Mouse (Mus musculus) left cerebral cortex, adult 8-10 months (tissue): ENCODE measurements around the gene Txndc12. TPM values are rescaled to one million over a fixed set of nuclear protein-coding genes. Genes with fewer than 3 reads are reported as not detected.

Source experiments
- DNase-seq, 2 experiments: peaks; one replicate each; pipeline ENCODE4 v3.0.0; 2022; ENCODE audit warnings: low spot score in 2 of 2
- total RNA-seq, 4 experiments: library from RNA; stranded (reverse); gene quantifications; 2 replicates each; pipeline ENCODE4 v1.2.4; 2022

The Txndc12 gene
- 10 to 100 TPM; 31.3 to 38.6 (median 36.9) TPM for total RNA-seq

DNA sequence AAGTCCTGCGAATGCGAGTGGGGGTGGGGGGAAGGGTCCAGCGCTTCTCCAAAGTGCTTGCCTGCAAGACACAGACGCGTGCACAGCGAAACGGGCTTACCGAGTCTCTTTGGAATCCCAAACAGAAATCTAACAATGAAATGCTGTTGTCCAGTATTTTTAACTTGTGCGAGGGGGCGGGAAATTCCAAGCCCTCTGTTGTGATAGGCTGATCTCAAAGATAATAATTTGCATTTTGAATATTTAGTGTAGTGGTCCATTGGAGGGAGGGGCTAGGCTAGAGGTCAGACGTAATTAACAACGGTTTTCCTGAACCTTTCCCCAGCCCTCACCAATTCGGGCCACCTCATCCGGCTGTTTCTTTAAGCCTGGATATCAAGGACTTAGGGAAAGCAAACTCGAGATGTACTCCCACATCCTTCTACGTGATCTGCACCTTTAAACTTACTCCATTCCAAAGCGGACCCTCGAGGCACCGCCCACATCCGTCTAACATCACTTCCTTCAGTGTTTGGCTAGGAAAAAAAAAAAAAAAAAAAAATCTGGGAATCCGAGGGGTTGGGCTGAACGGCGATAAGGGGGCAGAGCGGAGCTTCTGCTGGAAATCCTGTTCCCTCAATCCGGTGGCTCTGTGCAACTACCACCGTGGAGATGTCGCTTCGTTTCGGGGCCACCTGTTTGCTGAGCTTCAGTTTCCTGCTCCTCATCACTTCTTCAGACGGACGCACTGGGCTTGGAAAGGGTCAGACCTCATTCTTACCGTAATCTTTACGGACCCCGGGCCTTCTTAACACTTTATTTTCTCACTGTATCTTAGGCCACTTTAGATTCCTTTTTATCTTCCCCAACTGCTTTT, at the start of gene Txndc12:
Txndc12 (plus strand) TSS at position 487 of the 856 bp plus-strand sequence.
- peak; percentile 67 to 80 for DNase-seq

DNA sequence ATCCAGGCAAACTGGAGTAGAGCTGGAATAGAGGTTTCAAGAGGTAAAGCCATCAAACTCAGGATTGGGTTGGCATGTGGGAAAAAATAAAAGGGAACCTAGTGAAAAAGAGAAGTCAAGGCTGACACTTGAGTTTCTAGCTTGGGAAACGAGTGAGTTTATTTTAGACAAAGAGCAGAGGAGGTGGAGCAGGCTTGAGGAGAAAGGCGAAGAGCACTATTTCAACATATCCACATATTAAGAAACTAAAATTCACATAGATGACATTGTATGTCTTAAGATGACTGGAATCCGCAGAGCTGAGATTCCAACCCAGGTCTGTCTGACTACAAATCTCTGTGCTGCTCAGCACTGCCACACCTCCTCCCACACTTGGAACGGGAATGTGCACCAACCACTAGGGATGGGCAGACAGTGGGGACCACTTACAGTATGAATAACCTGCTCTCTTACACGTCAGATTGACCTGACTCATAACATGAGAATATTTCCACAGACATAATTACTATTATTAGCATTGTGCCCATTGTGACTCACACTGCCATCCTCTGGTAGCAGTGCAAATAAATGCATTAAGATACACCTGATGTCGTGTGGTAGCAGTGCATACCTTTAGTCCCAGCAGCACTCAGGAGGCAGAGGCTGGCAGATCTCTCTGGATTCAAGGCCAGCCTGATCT, 45.0 kb upstream of the Txndc12 start:
- no peak for DNase-seq

DNA sequence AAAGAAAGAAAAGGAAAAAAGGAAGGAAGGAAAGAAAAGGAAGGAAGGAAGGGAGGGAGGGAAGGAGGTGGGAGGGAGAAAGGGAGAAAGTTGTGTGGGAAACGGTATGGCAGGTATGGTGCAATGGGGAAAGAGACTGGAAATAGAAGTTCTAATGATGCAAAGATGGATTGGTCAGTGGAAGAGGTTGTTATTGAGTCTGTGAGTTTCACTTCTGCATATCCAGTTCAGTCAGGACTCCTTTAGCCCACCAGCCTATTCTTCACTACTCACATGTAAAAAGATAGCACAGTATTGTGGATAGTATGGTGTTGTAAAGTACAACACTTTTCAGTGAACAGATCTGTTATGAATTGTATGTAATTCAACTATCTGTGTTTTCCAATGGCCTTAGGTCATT, 43.9 kb upstream of the Txndc12 start:
- DNase-seq, result no peak

DNA sequence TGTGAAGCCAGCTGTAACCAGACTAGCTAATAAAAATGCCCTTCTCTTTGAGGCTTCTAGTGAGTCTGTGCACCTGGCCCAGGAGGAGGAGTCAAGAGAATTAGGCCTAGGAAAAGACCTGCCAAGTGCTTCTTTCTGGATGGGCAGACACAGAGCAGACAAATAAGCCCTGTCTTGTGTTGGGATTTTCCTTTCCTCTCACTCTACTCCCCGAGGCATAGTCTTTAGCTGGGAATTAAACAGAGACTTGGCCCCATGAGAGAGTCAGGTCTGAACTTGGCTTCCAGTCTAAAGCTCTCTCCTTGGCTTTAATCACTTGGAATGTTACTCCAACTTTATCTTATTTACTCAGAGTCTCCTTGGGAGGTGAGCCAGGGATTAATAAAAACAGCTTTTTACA, 40.5 kb upstream of the Txndc12 start:
- no peak for DNase-seq

DNA sequence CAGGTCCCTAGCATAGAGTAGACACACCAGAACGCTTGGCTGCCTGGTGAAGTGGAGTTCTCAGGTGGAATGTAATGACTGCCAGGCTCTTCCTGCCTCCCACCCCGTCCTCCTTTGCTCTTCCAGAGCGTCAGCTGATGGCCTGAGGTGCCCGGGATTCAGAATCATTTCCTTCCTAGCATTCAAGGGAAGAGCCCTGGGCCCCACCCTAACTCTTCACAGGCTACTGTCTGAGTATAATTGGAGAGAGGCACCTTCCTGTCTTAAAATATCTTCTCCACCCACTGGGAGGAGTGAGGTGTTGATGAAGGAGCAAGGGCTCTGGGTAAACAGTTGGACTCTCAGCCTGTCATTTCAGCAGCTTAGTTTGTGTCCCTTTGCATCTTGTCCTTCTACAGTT, 37.7 kb upstream of the Txndc12 start:
- no peak for DNase-seq

DNA sequence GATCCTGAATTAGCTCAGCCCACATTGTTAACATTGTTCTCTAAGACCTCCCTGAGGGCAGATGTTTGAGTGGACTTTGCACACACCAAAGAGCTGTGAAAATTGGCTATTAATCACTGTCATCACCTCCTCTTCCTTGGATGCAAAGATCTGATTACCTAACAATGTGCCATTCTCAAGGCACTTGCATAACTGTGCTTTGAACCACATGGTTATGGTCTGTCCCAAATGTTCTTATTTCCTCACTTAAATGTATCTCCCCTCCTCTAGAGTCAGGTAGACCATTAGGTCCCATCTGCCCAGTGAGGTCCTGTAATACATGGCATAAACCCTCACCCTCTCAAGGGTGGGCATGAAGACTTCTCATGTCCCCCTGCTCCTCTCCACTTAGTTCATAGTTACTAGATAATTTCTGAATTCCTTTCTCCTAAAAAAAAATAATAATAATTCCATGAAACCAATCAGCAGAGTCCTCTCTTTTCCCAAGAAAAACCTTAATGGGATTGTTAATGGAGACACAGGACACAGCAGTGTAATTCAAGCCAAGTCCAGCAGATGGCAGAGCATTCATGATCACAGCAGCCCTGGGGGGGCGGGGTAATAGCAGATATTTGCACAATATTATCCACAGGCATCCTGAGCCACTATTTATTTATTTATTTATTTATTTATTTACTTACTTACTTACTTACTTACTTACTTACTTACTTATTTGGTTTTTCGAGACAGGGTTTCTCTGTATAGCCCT, 36.1 kb upstream of the Txndc12 start:
- DNase-seq, result peak in 1 of 2 experiments; percentile 29

DNA sequence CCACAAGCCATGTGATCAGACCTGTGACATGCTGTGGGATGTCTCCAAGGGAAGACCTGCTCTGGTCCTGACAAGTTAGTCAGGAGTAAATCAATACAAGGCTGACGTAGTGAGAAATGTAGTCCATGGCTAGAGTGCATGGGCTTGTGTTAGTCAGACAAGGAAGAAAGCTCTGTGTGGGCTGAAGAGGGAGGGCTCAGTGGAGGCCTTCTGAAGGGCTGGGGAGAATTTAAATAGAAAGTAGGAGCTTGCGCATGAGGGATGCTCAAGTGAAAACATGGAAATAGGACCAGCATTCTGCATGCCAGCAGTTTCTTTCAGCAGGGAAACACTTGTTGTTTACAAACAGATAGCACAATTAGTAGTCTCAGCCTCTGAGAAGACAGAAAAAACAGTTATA, 30.9 kb upstream of the Txndc12 start:
- no peak for DNase-seq

DNA sequence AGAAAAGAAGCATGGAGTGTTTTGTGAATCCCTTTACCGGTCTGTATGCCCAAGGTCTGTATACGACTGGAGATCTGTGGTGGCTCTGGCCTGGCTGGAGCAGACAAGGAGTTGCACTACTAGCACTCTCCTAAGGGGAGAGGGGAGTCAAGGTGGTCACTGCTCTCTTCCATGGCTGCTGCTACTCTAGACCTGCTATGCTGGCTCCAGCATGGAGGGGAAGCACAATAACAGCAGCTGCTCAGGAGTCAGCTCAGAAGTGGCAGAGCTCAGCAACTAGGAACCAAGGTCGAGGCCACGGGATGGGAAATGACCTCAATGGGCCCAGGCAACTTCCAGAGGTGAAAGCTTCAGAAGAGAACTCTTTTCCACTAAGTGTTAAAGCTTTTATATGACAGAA, 23.3 kb upstream of the Txndc12 start:
- DNase-seq, result no peak

DNA sequence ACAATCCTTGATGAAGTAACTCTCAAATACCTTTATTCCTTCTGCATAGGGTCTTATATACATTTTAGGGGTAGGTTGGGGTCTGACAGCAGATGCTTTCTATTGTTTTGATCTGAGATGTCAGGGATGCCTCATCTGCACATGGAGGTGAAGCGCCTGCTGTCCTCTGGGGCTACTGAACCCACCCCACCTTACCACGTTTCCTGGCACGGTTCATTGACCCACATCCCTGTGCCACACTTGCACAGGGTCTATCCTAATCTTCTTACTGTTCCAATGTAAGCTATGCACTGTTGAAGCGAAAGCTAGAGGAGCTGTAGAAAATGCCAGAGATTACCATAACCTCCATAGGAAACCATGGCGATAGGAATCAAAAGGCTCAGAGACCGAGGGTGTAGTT, 22.9 kb upstream of the Txndc12 start:
- no peak for DNase-seq

DNA sequence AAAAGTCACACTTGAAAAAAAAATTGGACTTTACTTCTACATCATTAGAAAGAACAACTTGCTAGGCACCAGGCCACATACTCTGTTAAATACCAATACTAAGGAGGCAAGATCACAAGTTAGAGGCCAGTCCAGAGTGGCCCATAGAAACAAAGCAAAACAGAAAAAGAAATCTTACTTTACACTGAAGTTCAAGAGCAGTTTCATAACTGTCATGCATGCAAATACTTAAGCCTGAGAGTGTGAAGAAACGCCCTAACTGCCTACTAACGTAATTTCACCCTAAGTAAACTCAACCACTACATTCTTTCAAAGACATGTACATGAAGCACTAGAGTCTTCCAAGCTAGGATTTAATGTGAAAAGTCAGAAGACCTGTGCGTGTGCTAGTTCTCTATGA, 8.7 kb upstream of the Txndc12 start:
- no peak for DNase-seq

DNA sequence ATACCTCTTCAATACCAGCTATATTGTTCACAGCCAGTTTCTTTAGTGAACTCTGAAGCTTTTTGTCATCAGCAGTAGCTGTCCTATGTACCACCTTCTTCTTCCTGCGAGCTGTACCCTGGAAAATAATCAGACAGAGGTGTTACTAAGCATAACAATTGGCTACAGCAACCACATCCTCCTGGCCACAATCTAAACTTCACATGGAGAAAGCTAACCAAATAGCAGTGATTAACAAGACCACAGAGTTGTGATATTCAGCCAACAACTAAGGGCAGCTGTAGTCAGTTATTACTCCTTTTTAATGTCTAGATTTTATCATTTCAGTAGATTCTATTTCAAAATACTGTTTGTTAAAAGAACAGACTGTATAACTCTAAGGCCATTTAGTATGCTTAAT, 8.3 kb upstream of the Txndc12 start:
- DNase-seq, result no peak

DNA sequence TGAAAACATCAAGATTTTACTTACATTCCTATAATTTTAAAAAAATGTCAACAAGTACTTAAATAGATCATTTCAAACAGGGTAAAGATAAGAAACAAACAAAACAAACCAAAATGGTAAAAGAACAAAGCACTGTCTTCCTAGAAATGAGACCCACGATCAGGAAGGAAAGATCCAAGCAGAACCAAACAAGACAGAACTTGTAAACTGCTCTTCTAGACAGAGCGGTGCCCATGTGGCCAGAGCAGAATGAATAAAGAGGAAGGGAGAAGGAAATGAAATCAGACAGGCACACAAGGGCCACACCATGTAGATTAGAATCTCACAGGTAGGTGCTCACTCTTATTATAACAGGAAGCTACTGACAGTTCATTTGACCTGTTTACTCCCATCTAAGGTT, 7.8 kb upstream of the Txndc12 start:
- no peak for DNase-seq

DNA sequence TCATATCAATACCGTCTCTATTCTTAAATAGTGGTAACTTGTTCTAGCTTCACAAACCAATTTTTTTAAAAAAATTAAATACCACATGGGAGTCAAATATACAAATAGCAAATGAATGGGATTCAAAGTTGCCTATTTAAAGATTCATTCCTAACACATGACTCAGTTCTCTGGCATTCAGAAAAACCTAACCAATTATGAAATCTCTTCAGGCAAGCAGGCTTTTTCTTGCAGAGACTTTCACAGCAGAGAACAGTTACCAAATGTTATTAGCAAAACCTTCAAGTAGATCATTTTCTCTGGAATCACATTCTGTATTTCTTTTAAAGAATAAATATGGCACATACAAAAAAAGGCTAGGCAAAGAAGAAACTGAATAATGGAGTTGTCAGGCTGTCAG, 3.7 kb upstream of the Txndc12 start:
- no peak for DNase-seq

DNA sequence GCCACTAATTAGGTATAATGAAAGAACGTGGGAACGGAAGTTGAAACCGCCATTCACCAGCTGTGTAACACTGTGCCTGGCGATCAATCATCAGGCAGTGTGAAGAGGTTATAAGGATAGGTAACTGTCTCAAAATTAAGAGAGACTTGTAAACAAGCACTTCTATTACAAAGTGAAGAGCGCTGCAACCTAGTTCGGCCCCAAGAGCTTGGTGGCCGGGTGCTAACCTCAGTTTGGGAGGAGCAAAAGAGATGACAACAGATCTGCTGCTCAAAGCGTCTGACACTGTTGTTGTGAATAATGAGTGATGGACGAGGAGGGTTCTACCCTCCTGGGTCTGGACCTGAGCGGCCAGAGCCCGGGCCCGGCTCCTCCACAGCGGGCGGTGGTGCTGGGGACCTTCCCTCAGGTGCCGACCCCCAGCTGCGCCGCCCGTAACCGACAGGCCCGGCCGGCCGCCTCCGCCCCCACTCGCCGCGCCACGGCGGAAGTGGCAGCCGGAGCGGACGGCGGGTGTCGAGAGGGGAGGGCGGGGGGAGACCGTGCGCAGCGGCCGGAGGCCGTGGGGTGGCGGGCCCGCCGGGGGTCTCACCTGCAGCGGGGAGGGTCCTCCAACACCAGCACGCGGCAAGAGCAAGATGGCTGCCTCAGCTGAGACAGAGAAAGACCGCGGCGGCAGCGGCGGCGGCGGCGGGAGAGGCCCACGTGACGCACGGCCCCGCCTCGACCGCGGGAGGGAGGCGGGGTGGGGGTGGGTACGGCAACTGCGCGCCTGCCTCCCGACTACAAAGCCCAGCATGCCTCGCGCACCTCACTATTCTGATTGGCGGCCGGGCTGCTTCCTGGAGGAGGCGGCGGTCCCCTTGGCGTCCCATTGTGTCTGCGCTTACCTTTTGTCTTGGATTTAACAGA, 1.2 kb upstream of the Txndc12 start, which contains the start of gene Btf3l4:
Btf3l4 (minus strand) TSS at position 699 of the 912 bp plus-strand sequence.
- peak; percentile 75 to 91 for DNase-seq

DNA sequence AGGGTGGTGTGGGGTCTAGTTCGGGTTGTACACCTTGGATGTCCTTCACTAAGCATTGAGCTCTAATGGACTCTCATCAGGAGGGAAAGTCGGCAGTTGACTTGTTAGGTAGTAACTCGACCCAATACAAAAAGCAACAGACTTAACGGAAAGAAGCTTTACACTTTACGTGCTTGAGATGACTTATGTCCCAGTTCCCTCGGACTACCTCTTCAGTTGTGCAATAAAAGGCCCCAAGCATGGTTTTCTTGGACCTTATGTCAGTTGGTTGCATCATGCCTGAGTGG, 630 bp upstream of the Txndc12 start:
- DNase-seq, result no peak

DNA sequence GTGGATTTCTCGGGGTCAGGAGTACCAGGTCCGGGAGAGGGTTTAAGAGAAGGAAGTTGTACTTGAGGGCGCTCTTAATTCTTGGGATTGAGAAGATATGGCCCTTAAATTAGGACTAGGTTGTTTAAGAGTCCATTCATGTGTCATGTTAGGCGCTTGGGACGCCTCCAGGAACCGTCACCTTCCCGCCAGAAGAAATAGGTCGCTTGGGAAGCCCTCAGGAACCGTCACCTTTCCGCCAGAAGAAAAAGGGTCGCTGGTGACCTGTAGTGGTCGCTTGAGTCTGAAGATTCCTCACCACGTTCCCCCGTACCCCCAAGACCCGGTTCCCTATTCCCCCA, 540 bp downstream of the Txndc12 start:
- no peak for DNase-seq

DNA sequence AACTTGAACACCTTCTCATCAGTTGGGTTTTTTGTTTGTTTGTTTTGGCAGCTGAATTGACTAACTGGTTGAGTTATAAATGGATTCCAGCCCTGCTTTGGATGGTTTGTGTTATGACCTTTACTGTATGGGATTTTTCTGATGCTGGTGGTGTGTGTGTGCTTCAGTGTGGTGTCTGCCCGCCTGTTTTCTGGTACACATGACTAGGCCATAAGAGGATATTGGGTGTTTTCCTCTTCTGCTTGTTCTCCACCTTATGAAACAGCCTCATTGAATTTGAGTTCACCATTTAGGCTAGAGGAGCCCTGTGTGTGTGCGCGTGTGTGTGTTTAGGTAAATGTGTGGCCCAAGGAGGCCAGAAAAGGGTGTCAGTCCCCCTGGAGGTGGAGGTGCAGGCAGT, 1.1 kb downstream of the Txndc12 start:
- DNase-seq, result no peak

DNA sequence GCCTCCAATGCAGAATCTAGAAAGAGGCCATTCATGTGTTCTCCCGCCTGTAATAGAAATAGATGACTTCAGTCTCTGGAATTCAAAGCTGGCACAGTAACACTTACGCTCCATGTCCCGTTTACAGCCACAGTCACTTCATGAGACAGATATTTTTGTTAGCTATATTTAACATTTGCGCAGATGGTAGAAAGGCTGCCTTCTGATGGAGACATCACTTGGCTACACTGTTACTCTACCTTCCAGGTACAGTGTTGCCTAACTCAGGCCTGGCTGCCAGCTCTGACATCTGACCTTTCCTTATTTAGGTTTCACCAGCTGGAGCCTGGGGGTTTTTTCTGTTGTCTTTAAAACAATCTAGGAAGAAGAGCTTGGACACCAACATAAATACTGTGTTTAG, 3.6 kb downstream of the Txndc12 start:
- DNase-seq, result peak in 1 of 2 experiments; percentile 48

DNA sequence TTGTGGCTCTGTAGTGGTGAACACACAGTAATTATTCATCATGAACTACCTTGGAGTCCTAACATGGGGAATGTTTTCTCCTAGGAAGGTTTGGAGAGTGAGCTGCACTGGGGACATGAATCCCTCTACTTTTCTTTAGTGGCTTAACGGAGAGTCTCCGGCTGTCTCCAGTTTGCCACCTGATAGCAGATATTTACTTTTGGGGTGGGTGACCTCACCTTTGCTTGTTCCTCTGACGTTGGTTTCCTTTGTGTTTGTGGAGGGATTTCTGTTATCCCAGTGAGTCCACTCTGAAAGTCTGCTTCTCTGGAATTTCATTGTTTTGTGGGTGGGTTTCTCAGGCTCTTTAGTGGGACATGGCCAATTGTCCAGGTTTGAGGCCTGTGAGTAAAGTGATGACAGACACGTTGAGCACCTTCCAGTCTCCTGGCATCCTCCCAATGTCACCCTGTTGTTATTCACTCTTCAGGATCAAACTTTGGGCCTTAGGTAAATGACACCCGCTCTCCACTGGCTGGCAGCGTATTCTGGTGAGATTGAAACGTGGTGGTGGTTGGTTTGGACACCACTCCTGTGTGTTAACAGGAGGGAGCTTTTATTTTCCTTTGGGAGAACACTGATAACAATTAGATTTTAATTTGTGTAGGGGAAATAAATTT, 7.6 kb downstream of the Txndc12 start:
- no peak for DNase-seq

DNA sequence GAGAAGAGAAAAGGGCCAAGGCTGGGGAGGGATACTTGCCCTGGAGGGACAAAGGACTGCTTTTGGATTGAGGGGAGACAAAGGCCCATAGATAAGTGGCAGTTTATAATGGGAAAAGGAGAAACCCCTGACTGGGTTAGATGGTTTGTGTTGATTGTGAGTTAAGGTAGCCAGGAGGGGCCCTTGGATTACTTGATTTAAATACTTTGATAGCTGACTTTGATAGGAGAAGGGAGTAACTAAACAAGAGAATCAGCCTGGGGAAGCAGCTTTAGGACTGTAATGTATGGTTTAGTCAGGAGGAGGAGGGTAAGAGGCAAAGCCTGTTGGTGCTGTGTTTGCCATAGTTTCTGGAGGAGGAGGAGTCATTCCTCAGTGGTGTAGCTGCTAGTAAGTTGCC, 8.9 kb downstream of the Txndc12 start:
- no peak for DNase-seq
